Mouse (Mus musculus) adrenal gland, adult 2 months (tissue): ENCODE results near the gene Mgll. TPM values are rescaled to one million over a fixed set of nuclear protein-coding genes. Genes with fewer than 3 reads are reported as not detected.

ENCODE experiments used
- DNase-seq: peaks from one replicate; pipeline ENCODE4 v3.0.0; 2021
- polyA plus RNA-seq: library from polyadenylated mRNA; depleted of rRNA; stranded (reverse); fragments of >200 nt; gene quantifications from 2 replicates; pipeline ENCODE4 v1.2.3, GENCODE M21; 2012
- total RNA-seq, 2 experiments: library from RNA; stranded (reverse); gene quantifications; 2 replicates each; pipeline ENCODE4 v1.2.3; 2021

The Mgll gene
- total and polyA plus RNA-seq, 3 experiments, result 192 to 360 (median 194) TPM

- no peak for DNase-seq
Observed at GRCm38 (mm10) chr6:88717143-88718032, 6.8 kb upstream of the Mgll start.

GRCm38 (mm10) chr6:88718033-88718725 lies 6.0 kb upstream of the Mgll start:
- DNase-seq, result no peak

GRCm38 (mm10) chr6:88721059-88721458 lies 3.2 kb upstream of the Mgll start:
- DNase-seq, result no peak

GRCm38 (mm10) chr6:88722906-88723305 lies 1.3 kb upstream of the Mgll start:
- no peak for DNase-seq

GRCm38 (mm10) chr6:88723806-88724312 lies 353 bp upstream of the Mgll start:
- no peak for DNase-seq

GRCm38 (mm10) chr6:88725590-88725989 lies 1.4 kb downstream of the Mgll start:
- DNase-seq, result no peak

- peak; percentile 83 for DNase-seq
Observed at GRCm38 (mm10) chr6:88726252-88727211, 2.3 kb downstream of the Mgll start.

- DNase-seq, result peak; percentile 72
Observed at GRCm38 (mm10) chr6:88727490-88727889, 3.3 kb downstream of the Mgll start.

- no peak for DNase-seq
Observed at GRCm38 (mm10) chr6:88728054-88728453, 3.8 kb downstream of the Mgll start.

GRCm38 (mm10) chr6:88728515-88728914 lies 4.3 kb downstream of the Mgll start:
- no peak for DNase-seq

- no peak for DNase-seq
Observed at GRCm38 (mm10) chr6:88731211-88731751, 7.1 kb downstream of the Mgll start.

GRCm38 (mm10) chr6:88731991-88732390 lies 7.8 kb downstream of the Mgll start:
- peak; percentile 89 for DNase-seq

- DNase-seq, result no peak
Observed at GRCm38 (mm10) chr6:88732643-88733613, 8.7 kb downstream of the Mgll start.

GRCm38 (mm10) chr6:88736337-88736736 lies 12.1 kb downstream of the Mgll start:
- DNase-seq, result no peak

- DNase-seq, result peak; percentile 66
Observed at GRCm38 (mm10) chr6:88736741-88737508, 12.7 kb downstream of the Mgll start.

- peak; percentile 87 for DNase-seq
Observed at GRCm38 (mm10) chr6:88737509-88737888, 13.3 kb downstream of the Mgll start.

GRCm38 (mm10) chr6:88741041-88741440 lies 16.8 kb downstream of the Mgll start:
- DNase-seq, result no peak

GRCm38 (mm10) chr6:88741791-88742190 lies 17.6 kb downstream of the Mgll start:
- no peak for DNase-seq

- DNase-seq, result no peak
Observed at GRCm38 (mm10) chr6:88742286-88743011, 18.2 kb downstream of the Mgll start.
